Mouse (Mus musculus): ENCODE data around the gene Pcx.

DNA sequence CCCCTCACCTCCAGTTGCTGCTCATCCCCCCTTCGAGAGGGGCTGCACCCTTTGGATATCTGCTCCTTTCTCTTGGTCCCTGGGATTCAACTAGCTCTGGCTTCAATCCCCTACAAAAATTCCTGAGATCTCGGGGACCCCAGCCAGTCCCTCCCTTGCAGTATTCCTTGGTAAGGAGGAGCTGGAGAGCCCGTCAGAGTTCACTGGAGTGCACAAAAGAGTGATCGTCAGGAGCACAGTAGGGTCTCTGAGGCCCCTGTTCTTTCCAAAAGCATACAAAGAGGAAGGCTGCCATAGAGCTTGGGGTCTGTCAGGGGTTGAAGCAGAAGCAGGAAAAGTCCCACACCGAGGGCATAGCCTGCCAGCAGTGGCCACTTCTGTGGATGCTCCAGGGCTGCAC lies 112.5 kb downstream of the Pcx start:
- TF ChIP-seq GATA1 (IDR thresholded peaks at IDR 0.05; ENCODE audit: borderline replicate concordance, low read length) (no peak), FLI1 (IDR thresholded peaks at IDR 0.05; ENCODE audit: low read length) (no peak)

All from megakaryocyte, embryonic 14.5 days (primary cell).